Mouse (Mus musculus): ENCODE measurements at regions not wholly inside any gene's neighbourhood (a gene's known extent, or its start where the extent isn't known, plus 50 kb on each side); places are given as distances from the start of the nearest gene placed in this dataset.

DNA sequence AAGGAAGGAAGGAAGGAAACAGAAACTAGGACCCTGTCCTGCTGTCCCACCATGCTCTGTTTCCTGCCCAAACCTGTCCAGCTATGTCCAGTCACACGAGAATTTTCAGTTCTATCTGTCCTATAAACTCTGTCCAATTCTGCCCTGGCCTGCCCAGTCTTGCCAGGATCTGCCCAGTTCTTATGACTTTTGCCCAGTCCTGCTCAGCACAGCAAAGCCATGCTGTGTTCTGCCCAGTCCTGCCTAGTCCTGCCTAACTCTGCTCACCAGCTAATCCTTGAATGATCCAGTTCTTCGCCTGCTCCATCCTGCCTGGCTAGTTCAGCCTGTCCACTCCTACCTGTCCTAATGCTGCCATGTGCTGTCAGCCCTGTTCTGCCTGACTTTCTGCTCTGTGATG, 57.3 kb upstream of the Alk start:
- TF ChIP-seq CTCF (IDR thresholded peaks at IDR 0.05; ENCODE audit: control insufficient read depth, insufficient read depth, insufficient read length) (no peak), MAX (IDR thresholded peaks at IDR 0.05) (no peak)

Measured in C2C12 (cell line).